Mouse (Mus musculus) kidney, embryonic 16.5 days (tissue): ENCODE results near the gene Tmem229b. TPM values are rescaled to one million over a fixed set of nuclear protein-coding genes. Genes with fewer than 3 reads are reported as not detected.

ENCODE experiments used
- ATAC-seq: fragments of 200-750 bp; cut with Nextera tagmentation; 2 replicates; pipeline ENCODE4 v1.8.0; 2017; ENCODE audit warnings: moderate TSS enrichment; ENCODE audit not compliant: low FRiP score, low TSS enrichment
- H3K27ac ChIP-seq: fragments of 300-500 bp; sonication (generic); 2 replicates; pipeline ENCODE4 v1.5.1; 2014; ENCODE audit warnings: low read length
- H3K27me3 ChIP-seq: fragments of 300-500 bp; sonication (generic); 2 replicates; pipeline ENCODE4 v1.6.1; 2014; ENCODE audit warnings: low read length, control low read depth, mixed read lengths; ENCODE audit not compliant: insufficient read depth
- H3K36me3 ChIP-seq: fragments of 300-500 bp; sonication (generic); 2 replicates; pipeline ENCODE4 v1.6.1; 2014; ENCODE audit warnings: low read length, control low read depth, mixed read lengths; ENCODE audit not compliant: insufficient read depth
- H3K4me1 ChIP-seq: fragments of 300-500 bp; sonication (generic); 2 replicates; pipeline ENCODE4 v1.6.1; 2014; ENCODE audit warnings: low read length, control low read depth, mixed read lengths; ENCODE audit not compliant: insufficient read depth
- H3K4me2 ChIP-seq: fragments of 300-500 bp; sonication (generic); replicated peaks from 2 replicates; pipeline ENCODE4 v1.6.1; 2014; ENCODE audit warnings: low read depth, low read length
- H3K4me3 ChIP-seq: fragments of 300-500 bp; sonication (generic); 2 replicates; pipeline ENCODE4 v1.5.1; 2014; ENCODE audit warnings: mild to moderate bottlenecking, low read length
- H3K9ac ChIP-seq: fragments of 300-500 bp; sonication (generic); replicated peaks from 2 replicates; pipeline ENCODE4 v1.6.1; 2014; ENCODE audit warnings: low read length
- H3K9me3 ChIP-seq: fragments of 300-500 bp; sonication (generic); 2 replicates; pipeline ENCODE4 v1.6.1; 2016; ENCODE audit warnings: low read length, control low read depth
- WGBS: fragments of 180-500 bp; shearing (Covaris S2); extraction: QIAGEN DNeasy Blood & Tissue Kit; methylation state at CpG from one replicate; pipeline ENCODE4 v1.1.7; 2014; 5-methylcytosine and 5-hydroxymethylcytosine counted together
- polyA plus RNA-seq: library from polyadenylated mRNA; unstranded; fragments of >200 nt; fragmentation: Nextera tagmentation; extraction: Ambion mirVana; gene quantifications from 2 replicates; pipeline ENCODE4 v1.2.1, GENCODE M21; 2015

The Tmem229b gene
- polyA plus RNA-seq, 1 experiment from 2014 or later = 4.7 TPM

- H3K4me2 ChIP-seq = no peak overlapping the region
- no peaks in the 10 kb centered on the region for H3K36me3 ChIP-seq
- WGBS = 26% methylated on average over 3 of the region's 3 CpGs
- no peak overlapping the region for H3K9ac ChIP-seq
- no peaks in the 10 kb centered on the region for H3K27me3 ChIP-seq
- no peak overlapping the region for H3K4me3 ChIP-seq
- peaks cover 8% of the 10 kb centered on the region for H3K4me1 ChIP-seq
- no peaks in the 10 kb centered on the region for H3K9me3 ChIP-seq
- peak overlapping the region; percentile 47 for H3K27ac ChIP-seq
- ATAC-seq = no peak
These were observed 3.1 kb upstream of the Tmem229b start for GRCm38 (mm10) chr12:79010569-79010968.

- Histone ChIP-seq H3K4me3 (peak overlapping the region; percentile 91), H3K27ac (no peak overlapping the region), H3K9me3 (no peaks in the 10 kb centered on the region), H3K27me3 (no peaks in the 10 kb centered on the region), H3K4me1 (peaks cover 8% of the 10 kb centered on the region), H3K4me2 (peak overlapping the region; percentile 90), H3K9ac (peak overlapping the region; percentile 79), H3K36me3 (no peaks in the 10 kb centered on the region)
- under 1% methylated on average over 46 of the region's 53 CpGs for WGBS
- ATAC-seq = peak; percentile 57; the same call in 1 of the 2 replicates
These were observed 825 bp downstream of the Tmem229b start for GRCm38 (mm10) chr12:79006478-79007125.

- H3K9ac ChIP-seq = no peak overlapping the region; the same call in 1 of the 2 replicates
These were observed 1.4 kb downstream of the Tmem229b start for GRCm38 (mm10) chr12:79006076-79006475.

GRCm38 (mm10) chr12:79005456-79005855, 2.0 kb downstream of the Tmem229b start:
- 85% methylated on average over 5 of the region's 5 CpGs for WGBS
- Histone ChIP-seq H3K9ac (no peak overlapping the region), H3K4me3 (no peak overlapping the region), H3K27me3 (no peaks in the 10 kb centered on the region), H3K9me3 (no peaks in the 10 kb centered on the region), H3K36me3 (no peaks in the 10 kb centered on the region), H3K4me2 (no peak overlapping the region), H3K27ac (no peak overlapping the region), H3K4me1 (peaks cover 8% of the 10 kb centered on the region)
- ATAC-seq = no peak

More at GRCm38 (mm10) chr12:79006076-79006475, 1.4 kb downstream of the Tmem229b start:
- WGBS = 40% methylated on average over 9 of the region's 9 CpGs
- Histone ChIP-seq H3K4me2 (peak overlapping the region; percentile 90), H3K36me3 (no peaks in the 10 kb centered on the region), H3K27ac (no peak overlapping the region), H3K9me3 (no peaks in the 10 kb centered on the region), H3K4me1 (peaks cover 8% of the 10 kb centered on the region), H3K27me3 (no peaks in the 10 kb centered on the region), H3K4me3 (peak overlapping the region; percentile 91)
- ATAC-seq = no peak

GRCm38 (mm10) chr12:79002978-79003377, 4.4 kb downstream of the Tmem229b start:
- Histone ChIP-seq H3K4me1 (peaks cover 8% of the 10 kb centered on the region), H3K36me3 (no peaks in the 10 kb centered on the region), H3K4me2 (no peak overlapping the region), H3K27ac (no peak overlapping the region), H3K9me3 (no peaks in the 10 kb centered on the region), H3K9ac (no peak overlapping the region), H3K27me3 (no peaks in the 10 kb centered on the region), H3K4me3 (no peak overlapping the region)
- no peak for ATAC-seq
- 94% methylated on average over 3 of the region's 3 CpGs for WGBS

GRCm38 (mm10) chr12:79002406-79002805, 5.0 kb downstream of the Tmem229b start:
- Histone ChIP-seq H3K9me3 (no peaks in the 10 kb centered on the region), H3K36me3 (no peaks in the 10 kb centered on the region), H3K4me3 (no peak overlapping the region), H3K9ac (no peak overlapping the region), H3K27ac (no peak overlapping the region), H3K27me3 (no peaks in the 10 kb centered on the region), H3K4me1 (peaks cover 6% of the 10 kb centered on the region), H3K4me2 (no peak overlapping the region)
- ATAC-seq = no peak
- WGBS = 86% methylated on average over 5 of the region's 5 CpGs

GRCm38 (mm10) chr12:78996711-78997110, 10.7 kb downstream of the Tmem229b start:
- Histone ChIP-seq H3K4me1 (no peaks in the 10 kb centered on the region), H3K27me3 (no peaks in the 10 kb centered on the region), H3K36me3 (no peaks in the 10 kb centered on the region), H3K9me3 (no peaks in the 10 kb centered on the region), H3K27ac (no peak overlapping the region), H3K9ac (no peak overlapping the region), H3K4me3 (no peak overlapping the region), H3K4me2 (no peak overlapping the region)
- ATAC-seq = no peak
- 34% methylated on average over 6 of the region's 7 CpGs for WGBS

GRCm38 (mm10) chr12:78996271-78996670, 11.2 kb downstream of the Tmem229b start:
- Histone ChIP-seq H3K4me1 (no peaks in the 10 kb centered on the region), H3K27ac (no peak overlapping the region), H3K27me3 (no peaks in the 10 kb centered on the region), H3K4me3 (no peak overlapping the region), H3K36me3 (no peaks in the 10 kb centered on the region), H3K9me3 (no peaks in the 10 kb centered on the region), H3K4me2 (no peak overlapping the region), H3K9ac (no peak overlapping the region)
- no peak for ATAC-seq
- WGBS = 81% methylated on average over 4 of the region's 4 CpGs

- Histone ChIP-seq H3K4me1 (no peaks in the 10 kb centered on the region), H3K4me3 (no peak overlapping the region), H3K27me3 (no peaks in the 10 kb centered on the region), H3K9me3 (no peaks in the 10 kb centered on the region), H3K9ac (no peak overlapping the region), H3K27ac (no peak overlapping the region), H3K36me3 (no peaks in the 10 kb centered on the region), H3K4me2 (no peak overlapping the region)
- WGBS = 40% methylated on average over 9 of the region's 9 CpGs
- 0 out of 2 replicates have a peak, but pooled peaks have one; percentile 8 for ATAC-seq
These were observed 19.8 kb downstream of the Tmem229b start for GRCm38 (mm10) chr12:78987581-78988081.

- WGBS = 49% methylated on average over 3 of the region's 3 CpGs
- Histone ChIP-seq H3K4me3 (no peak overlapping the region), H3K27me3 (no peaks in the 10 kb centered on the region), H3K4me2 (no peak overlapping the region), H3K9ac (no peak overlapping the region), H3K4me1 (no peaks in the 10 kb centered on the region), H3K27ac (no peak overlapping the region), H3K9me3 (no peaks in the 10 kb centered on the region), H3K36me3 (no peaks in the 10 kb centered on the region)
- ATAC-seq = peak; percentile 39; the same call in 1 of the 2 replicates
These were observed 23.4 kb downstream of the Tmem229b start for GRCm38 (mm10) chr12:78984035-78984432.
